Mouse (Mus musculus) B cell, adult 62 days (primary cell): Measurements from ENCODE around the gene Gm29094. TPM values are rescaled to one million over a fixed set of nuclear protein-coding genes. Genes with fewer than 3 reads are reported as not detected.

Source experiments
- total RNA-seq: library from RNA; stranded (reverse); gene quantifications from 4 replicates; pipeline ENCODE4 v1.2.4, GENCODE M21; 2023

Gene Gm29094
- total RNA-seq = 2.2 to 5.5 TPM (median 2.3 TPM) in 3 of 4 replicates, not detected in the other

GRCm38 (mm10) chr9:89198969-89199416 is at the start of gene Gm29094, which contains the start of gene Bcl2a1b:
TSS of gene Gm29094 (plus strand) at chr9:89199379.
TSS of gene Bcl2a1b (plus strand) at chr9:89199209.

GRCm38 (mm10) chr9:89210353-89211064 is 11.3 kb downstream of the Gm29094 start, which contains the start of gene Mthfs:
TSS of gene Mthfs (plus strand) at chr9:89210676.

Other genes starting within 250 kb of the Gm29094 start
- gene Bcl2a1a, start 242.5 kb upstream of the Gm29094 start, total RNA-seq = 24.6 to 42.8 TPM (median 27.4 TPM) in 4 replicates
- gene Trim43b, start 106.5 kb upstream of the Gm29094 start, total RNA-seq = not detected in 4 replicates
- 63.8 to 73.6 TPM (median 67.5 TPM) in 4 replicates for gene Bcl2a1b, start 170 bp upstream of the Gm29094 start, total RNA-seq
- 40.8 to 67.4 TPM (median 57.3 TPM) in 4 replicates for gene Mthfs, start 11.3 kb downstream of the Gm29094 start, total RNA-seq